ENCODE assay signal across 30 mouse cellular contexts in the genomic region with DNA sequence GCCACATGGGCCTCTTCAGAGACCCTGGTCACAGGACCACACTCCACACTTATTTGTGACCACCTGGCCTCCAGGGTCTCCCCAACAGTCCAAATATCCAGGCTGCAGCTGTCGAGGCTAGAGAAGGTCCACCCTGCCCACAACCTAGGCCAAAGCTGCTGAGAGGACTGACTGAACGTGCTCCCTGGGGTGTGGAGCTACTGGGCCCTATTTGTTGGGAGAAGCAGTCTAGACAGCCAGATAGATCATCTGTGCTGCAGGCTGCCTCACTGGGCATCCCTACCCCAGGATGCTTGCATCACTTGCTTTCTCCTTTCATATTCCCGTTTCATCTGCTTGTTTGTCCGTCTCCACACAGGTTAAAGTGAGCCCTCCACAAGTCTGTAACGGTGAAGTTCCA. TPM values are rescaled to one million over a fixed set of nuclear protein-coding genes. Genes with fewer than 3 reads are reported as not detected.
A peak's percentile ranks its signal among the peaks of the same experiment; 100 is the strongest.
DNase-seq lines count a peak whose midpoint lies in the region; ATAC-seq and TF ChIP-seq lines count a peak whose summit lies in the region.
"Had no signal": no experiment of that assay in that cellular context is flagged by ENCODE, and none has a peak within 500 bp of the region (broad histone marks: within the 10 kb centered on the region; RNA-seq: fewer than 3 reads in every experiment).

No protein-coding gene starts in this region.

- no peak overlapping the region for H3K27ac ChIP-seq in heart, adult 2 months
- peak overlapping the region; percentile 38; the same call in 1 of the 2 replicates for H3K27ac ChIP-seq in lung, embryonic 16.5 days (ENCODE audit: low read length)
- H3K27ac ChIP-seq in limb, embryonic 10.5 days = peak overlapping the region; percentile 91
- H3K27ac ChIP-seq in stomach, postnatal 0 days (replicated peaks) = 0 out of 2 replicates have a peak overlapping the region, but pooled peaks have one; percentile 8
- H3K27ac ChIP-seq: hindbrain, embryonic 15.5 days; liver, embryonic 14.5 days; neural tube, embryonic 13.5 days had no signal

- peak; percentile 86 for DNase-seq in heart, adult 11 months
- no peak for DNase-seq in heart, adult 2 months
- DNase-seq in lung, adult 2 months = no peak
- no peak for DNase-seq in limb, embryonic 10.5 days (ENCODE audit: low spot score)
- DNase-seq in stomach, postnatal 0 days (ENCODE audit: low spot score) = no peak
- DNase-seq: adrenal gland, adult 8-10 months; cerebellum, adult 2 months; cerebellum, postnatal 14 days; forebrain, postnatal 0 days; gastrocnemius, postnatal 10 days; heart, postnatal 4 days; kidney, adult 11 months; kidney, postnatal 14 days; layer of hippocampus, adult 9-11 months; liver; right cerebral cortex, postnatal 14 days; thymus, adult 18-20 months; thymus, postnatal 25 days had no signal

- peaks cover 25% of the 10 kb centered on the region for H3K9me3 ChIP-seq in lung, embryonic 16.5 days (ENCODE audit: control insufficient read depth, low read length)
- H3K9me3 ChIP-seq in limb, embryonic 10.5 days (replicated peaks) = peaks cover 22% of the 10 kb centered on the region
- peaks cover 10% of the 10 kb centered on the region for H3K9me3 ChIP-seq in stomach, postnatal 0 days (ENCODE audit: control insufficient read depth, low read length)
- H3K9me3 ChIP-seq: hindbrain, embryonic 15.5 days had no signal

- H3K27me3 ChIP-seq in heart, adult 2 months (ENCODE audit: control insufficient read depth, insufficient read depth, low read length) = 0 out of 2 replicates have a peak, but pooled peaks cover 2% of the 10 kb centered on the region
- no peaks in the 10 kb centered on the region for H3K27me3 ChIP-seq in lung, embryonic 16.5 days (ENCODE audit: control insufficient read depth, insufficient read depth, low read depth, low read length)
- peaks cover 57% of the 10 kb centered on the region for H3K27me3 ChIP-seq in limb, embryonic 10.5 days (ENCODE audit: low read depth, poor library complexity, severe bottlenecking)
- H3K27me3 ChIP-seq in stomach, postnatal 0 days (ENCODE audit: control insufficient read depth, insufficient read depth, low read length) = no peaks in the 10 kb centered on the region
- H3K27me3 ChIP-seq: embryonic facial prominence, embryonic 12.5 days had no signal

- TF ChIP-seq EP300 in heart, adult 2 months (IDR thresholded peaks at IDR 0.05; ENCODE audit: insufficient read depth, low read depth, low read length) = no peak
- no peak for TF ChIP-seq EP300 in stomach, postnatal 0 days (optimal IDR thresholded peaks at IDR 0.05)

- no peak for TF ChIP-seq CTCF in heart, adult 2 months (IDR thresholded peaks at IDR 0.05)
- no peak for TF ChIP-seq CTCF in lung, adult 2 months (IDR thresholded peaks at IDR 0.05; ENCODE audit: insufficient read depth, low read length)
- no peak for TF ChIP-seq CTCF in stomach, postnatal 0 days (IDR thresholded peaks at IDR 0.05; ENCODE audit: low read depth)

- no peaks in the 10 kb centered on the region for H3K79me2 ChIP-seq in heart, adult 2 months (replicated peaks; ENCODE audit: control insufficient read depth, insufficient read depth, low read length)

- no peak for ATAC-seq in lung, embryonic 16.5 days (ENCODE audit: low read depth)
- ATAC-seq in stomach, postnatal 0 days (ENCODE audit: low FRiP score, low TSS enrichment) = no peak
- ATAC-seq in erythroblast, adult 5-6 weeks (replicated peaks; ENCODE audit: low FRiP score, poor library complexity, severe bottlenecking) = no peak
- ATAC-seq: forebrain, postnatal 0 days; inflammation-experienced regulatory T-cells, adult 6 months; lung, postnatal 0 days had no signal

- WGBS in heart, adult 2 months = 83% methylated on average over 5 of the region's 5 CpGs
- whole genome bisulfite sequencing in lung, embryonic 16.5 days = 72% methylated on average over 5 of the region's 5 CpGs
- 84% methylated on average over 5 of the region's 5 CpGs for WGBS in lung, adult 2 months
- 78% methylated on average over 5 of the region's 5 CpGs for WGBS in limb, embryonic 10.5 days
- WGBS in stomach, postnatal 0 days = 79% methylated on average over 5 of the region's 5 CpGs

- H3K9ac ChIP-seq in heart, adult 2 months (ENCODE audit: low read depth, low read length) = no peak overlapping the region
- H3K9ac ChIP-seq in lung, embryonic 16.5 days (ENCODE audit: low read length) = no peak overlapping the region
- no peak overlapping the region for H3K9ac ChIP-seq in stomach, postnatal 0 days (ENCODE audit: low read length)
- H3K9ac ChIP-seq: embryonic facial prominence, embryonic 12.5 days; forebrain, postnatal 0 days; hindbrain, embryonic 15.5 days; liver, embryonic 14.5 days; neural tube, embryonic 13.5 days had no signal

- H3K36me3 ChIP-seq in heart, adult 2 months (ENCODE audit: control insufficient read depth, insufficient read depth, low read length) = no peaks in the 10 kb centered on the region
- H3K36me3 ChIP-seq in lung, embryonic 16.5 days (ENCODE audit: control insufficient read depth, insufficient read depth, low read length) = no peaks in the 10 kb centered on the region
- peaks cover 24% of the 10 kb centered on the region for H3K36me3 ChIP-seq in limb, embryonic 10.5 days
- H3K36me3 ChIP-seq in stomach, postnatal 0 days (ENCODE audit: control insufficient read depth, insufficient read depth, low read length) = no peaks in the 10 kb centered on the region
- H3K36me3 ChIP-seq: G1E; hindbrain, embryonic 15.5 days had no signal

- intact Hi-C loops in heart, adult 2 months (cut with DNase I) = loop anchor here (5.0 to 10.0 kb wide), 2 partner anchors 165 to 568 kb away; no protein-coding TSS in a partner anchor

- no peaks in the 10 kb centered on the region; the same call in 1 of the 2 replicates for H3K4me1 ChIP-seq in heart, adult 2 months (ENCODE audit: control insufficient read depth, insufficient read depth, low read length)
- peaks cover 12% of the 10 kb centered on the region for H3K4me1 ChIP-seq in lung, embryonic 16.5 days (replicated peaks; ENCODE audit: control insufficient read depth, insufficient read depth, low read length)
- H3K4me1 ChIP-seq in lung, adult 2 months (ENCODE audit: control insufficient read depth, insufficient read depth, low read length) = peaks cover 4% of the 10 kb centered on the region; the same call in 1 of the 2 replicates
- peaks cover 79% of the 10 kb centered on the region for H3K4me1 ChIP-seq in limb, embryonic 10.5 days
- peaks cover 6% of the 10 kb centered on the region; the same call in 1 of the 2 replicates for H3K4me1 ChIP-seq in stomach, postnatal 0 days (replicated peaks; ENCODE audit: control insufficient read depth, insufficient read depth)

- no peak overlapping the region for H3K4me3 ChIP-seq in heart, adult 2 months
- no peak overlapping the region for H3K4me3 ChIP-seq in lung, embryonic 16.5 days (ENCODE audit: low read length)
- no peak overlapping the region for H3K4me3 ChIP-seq in lung, adult 2 months (replicated peaks; ENCODE audit: extremely low read depth, low read depth, low read length)
- H3K4me3 ChIP-seq in limb, embryonic 10.5 days = no peak overlapping the region
- H3K4me3 ChIP-seq in stomach, postnatal 0 days (ENCODE audit: low read depth, low read length) = no peak overlapping the region
- H3K4me3 ChIP-seq: embryonic facial prominence, embryonic 12.5 days; hindbrain, embryonic 15.5 days; neural tube, embryonic 13.5 days had no signal

- H3K4me2 ChIP-seq in lung, embryonic 16.5 days (ENCODE audit: low read depth, low read length) = no peak overlapping the region
- no peak overlapping the region for H3K4me2 ChIP-seq in stomach, postnatal 0 days (replicated peaks; ENCODE audit: low read depth)
- H3K4me2 ChIP-seq: heart, embryonic 11.5 days had no signal

- TF ChIP-seq POLR2A in heart, adult 2 months (IDR thresholded peaks at IDR 0.05; ENCODE audit: insufficient read depth, low read depth, low read length) = no peak
- no peak for TF ChIP-seq POLR2A in lung, adult 2 months (IDR thresholded peaks at IDR 0.05; ENCODE audit: borderline replicate concordance, extremely low read depth, low read depth, low read length)

RNA-seq across cellular contexts. Expression of gene Cdkn1c, which starts 1.7 kb away (rescaled TPM):
- total RNA-seq in heart, adult 2 months (2021) = 10 to 100 TPM; 33.9 to 42.4 TPM
- 12.3 and 15.7 TPM in 2 replicates for polyA plus RNA-seq in heart, adult 2 months (2012; rRNA removed)
- 434 and 478 TPM in 2 replicates for polyA plus RNA-seq in lung, embryonic 16.5 days (2015; fragmentation: Nextera tagmentation; extraction: Ambion mirVana)
- 31.6 and 34.5 TPM in 2 replicates for polyA plus RNA-seq in lung, adult 2 months (2012; rRNA removed)
- polyA plus RNA-seq in limb, embryonic 10.5 days (2016; fragmentation: Nextera tagmentation; extraction: Ambion mirVana) = 317 and 593 TPM in 2 replicates
- 185 and 199 TPM in 2 replicates for polyA plus RNA-seq in stomach, postnatal 0 days (2015; fragmentation: Nextera tagmentation; extraction: Ambion mirVana)
- not detected in 2 replicates for total RNA-seq in erythroblast, adult 5-6 weeks (2015; ENCODE audit: low replicate concordance)
- 0.09 TPM in 1 of 2 replicates, not detected in the other for total RNA-seq in erythroblast, adult 5-6 weeks (2017; ENCODE audit: low replicate concordance)
- total RNA-seq: G1E had no signal

RNA-seq across cellular contexts. Expression of gene Slc22a18, which starts 11.0 kb away (rescaled TPM):
- total RNA-seq in heart, adult 2 months (2021) = under 1 TPM; 0.36 to 0.42 TPM
- polyA plus RNA-seq in heart, adult 2 months (2012; rRNA removed) = 2.3 and 2.5 TPM in 2 replicates
- polyA plus RNA-seq in lung, embryonic 16.5 days (2015; fragmentation: Nextera tagmentation; extraction: Ambion mirVana) = 3.5 and 5.4 TPM in 2 replicates
- 27.2 and 29.1 TPM in 2 replicates for polyA plus RNA-seq in lung, adult 2 months (2012; rRNA removed)
- 0.25 and 0.53 TPM in 2 replicates for polyA plus RNA-seq in limb, embryonic 10.5 days (2016; fragmentation: Nextera tagmentation; extraction: Ambion mirVana)
- polyA plus RNA-seq in stomach, postnatal 0 days (2015; fragmentation: Nextera tagmentation; extraction: Ambion mirVana) = 27.0 and 28.1 TPM in 2 replicates
- total RNA-seq in erythroblast, adult 5-6 weeks (2015; ENCODE audit: low replicate concordance) = not detected in 2 replicates
- total RNA-seq in erythroblast, adult 5-6 weeks (2017; ENCODE audit: low replicate concordance) = not detected in 2 replicates

RNA-seq across cellular contexts. Expression of gene Phlda2, which starts 40.4 kb away (rescaled TPM):
- not detected for total RNA-seq in heart, adult 2 months (2021)
- polyA plus RNA-seq in heart, adult 2 months (2012; rRNA removed) = not detected in 2 replicates
- polyA plus RNA-seq in lung, embryonic 16.5 days (2015; fragmentation: Nextera tagmentation; extraction: Ambion mirVana) = 5.4 and 6.2 TPM in 2 replicates
- polyA plus RNA-seq in lung, adult 2 months (2012; rRNA removed) = 5.1 and 6.1 TPM in 2 replicates
- polyA plus RNA-seq in limb, embryonic 10.5 days (2016; fragmentation: Nextera tagmentation; extraction: Ambion mirVana) = 2.6 and 3.1 TPM in 2 replicates
- 15.3 and 16.8 TPM in 2 replicates for polyA plus RNA-seq in stomach, postnatal 0 days (2015; fragmentation: Nextera tagmentation; extraction: Ambion mirVana)
- total RNA-seq in erythroblast, adult 5-6 weeks (2015; ENCODE audit: low replicate concordance) = not detected in 2 replicates
- not detected in 2 replicates for total RNA-seq in erythroblast, adult 5-6 weeks (2017; ENCODE audit: low replicate concordance)
- total RNA-seq: forebrain, postnatal 0 days; gastrocnemius, postnatal 10 days; heart, postnatal 4 days; left cerebral cortex, adult 18-20 months; left cerebral cortex, postnatal 14 days had no signal
- polyA plus RNA-seq: cerebellum, adult 2 months; forebrain, postnatal 0 days; inflammation-experienced regulatory T-cells, adult 6 months had no signal
